Mouse (Mus musculus) lung, postnatal 0 days (tissue): Measurements from ENCODE around the gene Gm609. TPM values are rescaled to one million over a fixed set of nuclear protein-coding genes. Genes with fewer than 3 reads are reported as not detected.

ENCODE experiments used
- ATAC-seq: fragments of 200-750 bp; cut with Nextera tagmentation; 2 replicates; pipeline ENCODE4 v1.8.0; 2017; ENCODE audit warnings: moderate library complexity
- DNase-seq: peaks from one replicate; pipeline ENCODE4 v3.0.0-alpha.2; 2016; ENCODE audit warnings: low spot score
- H3K27ac ChIP-seq: fragments of 300-500 bp; sonication (generic); 2 replicates; pipeline ENCODE4 v1.5.1; 2014; ENCODE audit warnings: antibody characterized with exemption, mild to moderate bottlenecking, low read length, mixed read lengths
- H3K27me3 ChIP-seq: fragments of 300-500 bp; sonication (generic); replicated peaks from 2 replicates; pipeline ENCODE4 v1.6.1; 2014; ENCODE audit warnings: low read length, mixed read lengths; ENCODE audit not compliant: insufficient read depth
- H3K36me3 ChIP-seq: fragments of 300-500 bp; sonication (generic); 2 replicates; pipeline ENCODE4 v1.6.1; 2014; ENCODE audit warnings: low read length, mixed read lengths; ENCODE audit not compliant: insufficient read depth
- H3K4me1 ChIP-seq: fragments of 300-500 bp; sonication (generic); 2 replicates; pipeline ENCODE4 v1.6.1; 2014; ENCODE audit warnings: antibody characterized with exemption, low read depth, low read length, mixed read lengths; ENCODE audit not compliant: insufficient read depth
- H3K4me2 ChIP-seq: fragments of 300-500 bp; sonication (generic); replicated peaks from 2 replicates; pipeline ENCODE4 v1.6.1; 2014; ENCODE audit warnings: low read depth, mild to moderate bottlenecking, low read length, moderate library complexity, mixed read lengths
- H3K4me3 ChIP-seq: fragments of 300-500 bp; sonication (generic); 2 replicates; pipeline ENCODE4 v1.5.1; 2014; ENCODE audit warnings: low read depth, low read length
- H3K9ac ChIP-seq: fragments of 300-500 bp; sonication (generic); replicated peaks from 2 replicates; pipeline ENCODE4 v1.6.1; 2014; ENCODE audit warnings: low read depth, mild to moderate bottlenecking
- H3K9me3 ChIP-seq: fragments of 300-500 bp; sonication (generic); 2 replicates; pipeline ENCODE4 v1.6.1; 2016; ENCODE audit warnings: low read length, mixed read lengths
- CTCF ChIP-seq: IDR thresholded peaks from 2 replicates; pipeline ENCODE4 v1.5.1; 2016; ENCODE audit warnings: antibody characterized with exemption, mild to moderate bottlenecking
- EP300 ChIP-seq: IDR thresholded peaks from 2 replicates; pipeline ENCODE4 v1.6.1; 2016; ENCODE audit warnings: antibody characterized with exemption, mild to moderate bottlenecking, control low read depth
- WGBS: fragments of 180-500 bp; shearing (Covaris S2); extraction: QIAGEN DNeasy Blood & Tissue Kit; methylation state at CpG from one replicate; pipeline ENCODE4 v1.1.7; 2014; 5-methylcytosine and 5-hydroxymethylcytosine counted together
- polyA plus RNA-seq: library from polyadenylated mRNA; unstranded; fragments of >200 nt; fragmentation: Nextera tagmentation; extraction: Ambion mirVana; gene quantifications from 2 replicates; pipeline ENCODE4 v1.2.1, GENCODE M21; 2015

Gene Gm609
- polyA plus RNA-seq, 1 experiment from 2014 or later, result not detected

- no peak overlapping the region for H3K4me3 ChIP-seq
- no peaks in the 10 kb centered on the region for H3K9me3 ChIP-seq
- no peak for DNase-seq
- no peaks in the 10 kb centered on the region for H3K36me3 ChIP-seq
- WGBS, result 59% methylated on average over 7 of the region's 7 CpGs
- ATAC-seq, result no peak
- H3K27ac ChIP-seq, result peak overlapping the region; percentile 43; the same call in 1 of the 2 replicates
- 0 out of 2 replicates have a peak, but pooled peaks cover 3% of the 10 kb centered on the region for H3K4me1 ChIP-seq
- no peak for TF ChIP-seq EP300
- no peak for TF ChIP-seq CTCF
- no peaks in the 10 kb centered on the region for H3K27me3 ChIP-seq
- H3K4me2 ChIP-seq, result no peak overlapping the region
- no peak overlapping the region for H3K9ac ChIP-seq
These were observed 126.7 kb downstream of the Gm609 start for GRCm38 (mm10) chr16:45366111-45366510.

- no peak for TF ChIP-seq EP300
- no peak for TF ChIP-seq CTCF
- no peak for ATAC-seq
- H3K9ac ChIP-seq, result no peak overlapping the region
- H3K4me1 ChIP-seq, result 0 out of 2 replicates have a peak, but pooled peaks cover 3% of the 10 kb centered on the region
- no peaks in the 10 kb centered on the region for H3K36me3 ChIP-seq
- no peak for DNase-seq
- 41% methylated on average over 9 of the region's 9 CpGs for WGBS
- H3K27ac ChIP-seq, result peak overlapping the region; percentile 77; the same call in 1 of the 2 replicates
- H3K27me3 ChIP-seq, result no peaks in the 10 kb centered on the region
- H3K9me3 ChIP-seq, result no peaks in the 10 kb centered on the region
- H3K4me3 ChIP-seq, result no peak overlapping the region
- H3K4me2 ChIP-seq, result no peak overlapping the region
These were observed 127.4 kb downstream of the Gm609 start for GRCm38 (mm10) chr16:45365353-45365752.

GRCm38 (mm10) chr16:45364627-45365026 is 128.1 kb downstream of the Gm609 start:
- Histone ChIP-seq H3K4me1 (0 out of 2 replicates have a peak, but pooled peaks cover 3% of the 10 kb centered on the region), H3K4me3 (no peak overlapping the region), H3K27ac (peak overlapping the region; percentile 77), H3K27me3 (no peaks in the 10 kb centered on the region), H3K36me3 (no peaks in the 10 kb centered on the region), H3K9ac (no peak overlapping the region), H3K9me3 (no peaks in the 10 kb centered on the region), H3K4me2 (0 out of 2 replicates have a peak overlapping the region, but pooled peaks have one; percentile 14)
- WGBS, result 68% methylated on average over 1 of the region's 1 CpGs
- TF ChIP-seq CTCF, result no peak
- no peak for TF ChIP-seq EP300
- ATAC-seq, result no peak
- no peak for DNase-seq

- TF ChIP-seq EP300 (peak; percentile 99), CTCF (no peak)
- no peaks in the 10 kb centered on the region for H3K36me3 ChIP-seq
- peak overlapping the region; percentile 77 for H3K27ac ChIP-seq
- ATAC-seq (peak; percentile 81), DNase-seq (peak; percentile 74)
- H3K4me2 ChIP-seq, result 0 out of 2 replicates have a peak overlapping the region, but pooled peaks have one; percentile 14
- 0 out of 2 replicates have a peak, but pooled peaks cover 3% of the 10 kb centered on the region for H3K4me1 ChIP-seq
- H3K9ac ChIP-seq, result no peak overlapping the region
- 39% methylated on average over 4 of the region's 4 CpGs for WGBS
- H3K4me3 ChIP-seq, result no peak overlapping the region
- no peaks in the 10 kb centered on the region for H3K9me3 ChIP-seq
- H3K27me3 ChIP-seq, result no peaks in the 10 kb centered on the region
These were observed 129.2 kb downstream of the Gm609 start for GRCm38 (mm10) chr16:45363480-45364045.

Other genes starting within 250 kb of the Gm609 start
- gene Cd200, start 83.9 kb downstream of the Gm609 start, polyA plus RNA-seq, result 338 and 424 TPM in 2 replicates
- not detected in 2 replicates for gene Gm17783, start 39.1 kb upstream of the Gm609 start, polyA plus RNA-seq
- not detected in 2 replicates for gene Slc9c1, start 42.3 kb upstream of the Gm609 start, polyA plus RNA-seq
- gene Gcsam, start 117.4 kb upstream of the Gm609 start, polyA plus RNA-seq, result 0.10 and 0.26 TPM in 2 replicates
- gene BC016579, start 161.1 kb upstream of the Gm609 start, polyA plus RNA-seq, result 0.30 and 0.31 TPM in 2 replicates
- 0.10 and 0.13 TPM in 2 replicates for gene Tmprss7, start 200.7 kb upstream of the Gm609 start, polyA plus RNA-seq
- 0.53 and 0.76 TPM in 2 replicates for gene Tagln3, start 231.6 kb upstream of the Gm609 start, polyA plus RNA-seq
- gene Abhd10, start 250.0 kb upstream of the Gm609 start, polyA plus RNA-seq, result 21.3 and 21.7 TPM in 2 replicates